Mouse (Mus musculus): ENCODE results near the gene Ap3d1. TPM values are rescaled to one million over a fixed set of nuclear protein-coding genes. Genes with fewer than 3 reads are reported as not detected.
A peak's percentile ranks its signal among the peaks of the same experiment; 100 is the strongest.

The Ap3d1 gene
- polyA plus RNA-seq, 1 experiment from 2014 or later = 69.3 TPM

GRCm38 (mm10) chr10:80665459-80665858 lies 76.6 kb downstream of the Ap3d1 start:
- WGBS = 77% methylated on average over 4 of the region's 4 CpGs
- H3K27me3 ChIP-seq (ENCODE audit: control insufficient read depth, insufficient read depth, low read length) = no peaks in the 10 kb centered on the region
- DNase-seq (ENCODE audit: low spot score) (no peak), ATAC-seq (ENCODE audit: insufficient read depth, low FRiP score, low TSS enrichment) (no peak)
- peaks cover 29% of the 10 kb centered on the region for H3K36me3 ChIP-seq (ENCODE audit: control insufficient read depth, insufficient read depth, low read length)
- H3K9ac ChIP-seq (ENCODE audit: low read length) = no peak overlapping the region
- H3K4me2 ChIP-seq (ENCODE audit: low read depth) = no peak overlapping the region
- no peaks in the 10 kb centered on the region for H3K9me3 ChIP-seq (ENCODE audit: control insufficient read depth, low read length)
- no peak overlapping the region for H3K27ac ChIP-seq (ENCODE audit: low read depth, low read length)
- 0 out of 2 replicates have a peak, but pooled peaks cover 4% of the 10 kb centered on the region for H3K4me1 ChIP-seq (ENCODE audit: control insufficient read depth, insufficient read depth, low read length)
- H3K4me3 ChIP-seq (ENCODE audit: low read depth, low read length) = no peak overlapping the region

DNA sequence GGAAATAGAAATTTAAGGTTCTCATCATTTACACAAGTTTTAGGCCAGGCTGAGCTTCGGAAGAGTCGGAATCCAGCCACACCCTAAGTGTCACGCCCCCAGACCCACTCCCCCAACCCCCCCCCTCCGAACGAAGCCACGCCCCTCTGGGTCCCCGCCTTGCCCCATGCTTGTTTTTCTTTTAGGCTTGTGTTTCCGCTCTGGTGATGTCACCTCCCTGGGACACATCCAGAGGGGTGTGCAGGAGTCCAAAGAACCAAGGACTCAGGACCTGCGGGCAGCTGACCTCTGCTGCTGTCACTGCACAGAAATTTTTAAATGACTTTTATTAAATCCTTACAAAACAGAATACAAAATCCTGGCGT lies 77.1 kb downstream of the Ap3d1 start:
- no peak for ATAC-seq (ENCODE audit: insufficient read depth, low FRiP score, low TSS enrichment)
- H3K27me3 ChIP-seq (ENCODE audit: control insufficient read depth, insufficient read depth, low read length) = no peaks in the 10 kb centered on the region
- 21% methylated on average over 10 of the region's 10 CpGs for WGBS
- H3K4me1 ChIP-seq (ENCODE audit: control insufficient read depth, insufficient read depth, low read length) = 0 out of 2 replicates have a peak, but pooled peaks cover 4% of the 10 kb centered on the region
- no peak overlapping the region for H3K4me3 ChIP-seq (ENCODE audit: low read depth, low read length)
- H3K9ac ChIP-seq (ENCODE audit: low read length) = no peak overlapping the region
- H3K4me2 ChIP-seq (ENCODE audit: low read depth) = no peak overlapping the region
- peaks cover 29% of the 10 kb centered on the region for H3K36me3 ChIP-seq (ENCODE audit: control insufficient read depth, insufficient read depth, low read length)
- no peak for DNase-seq (ENCODE audit: low spot score)
- H3K9me3 ChIP-seq (ENCODE audit: control insufficient read depth, low read length) = no peaks in the 10 kb centered on the region
- no peak overlapping the region for H3K27ac ChIP-seq (ENCODE audit: low read depth, low read length)

DNA sequence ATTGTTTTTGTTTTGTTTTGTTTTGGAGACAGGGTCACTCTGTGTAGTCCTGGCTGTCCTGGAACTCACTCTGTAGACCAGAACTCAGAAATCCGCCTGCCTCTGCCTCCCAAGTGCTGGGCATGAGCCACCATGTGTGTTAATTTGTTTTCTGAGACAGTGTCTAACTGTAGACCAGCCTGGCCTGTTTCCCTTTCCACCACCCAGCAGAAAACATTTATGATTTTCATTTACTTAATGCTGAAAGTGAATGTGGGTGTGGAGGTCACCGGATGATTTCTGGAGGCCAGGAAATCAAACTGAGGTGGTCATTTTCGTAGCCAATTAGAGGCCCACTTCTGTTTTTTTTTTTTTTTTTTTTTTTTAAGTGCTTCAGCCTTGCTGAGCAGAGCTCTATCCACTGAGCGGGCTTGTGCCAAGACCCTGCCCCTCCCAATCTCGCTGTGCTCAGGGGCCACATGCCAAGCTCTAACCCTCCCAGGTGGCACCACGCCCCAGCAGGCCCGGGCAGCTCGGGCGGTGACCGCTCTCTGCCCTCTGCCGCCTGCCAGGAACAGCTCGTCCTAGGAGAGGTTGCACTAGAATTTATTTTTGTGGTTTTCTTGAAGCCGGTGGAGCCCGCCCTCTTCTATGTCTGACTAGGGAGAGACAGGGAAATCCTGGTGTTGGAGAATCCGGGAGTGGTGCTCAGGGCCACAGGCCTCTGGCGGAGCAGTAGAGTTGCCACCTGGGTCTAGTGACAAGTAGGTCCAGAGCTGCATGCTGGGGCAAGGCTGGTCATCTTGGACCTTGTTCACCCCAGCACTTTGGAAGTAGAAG lies 77.7 kb downstream of the Ap3d1 start:
- Histone ChIP-seq H3K4me2 (ENCODE audit: low read depth) (no peak overlapping the region), H3K4me1 (ENCODE audit: control insufficient read depth, insufficient read depth, low read length) (0 out of 2 replicates have a peak, but pooled peaks cover 4% of the 10 kb centered on the region), H3K36me3 (ENCODE audit: control insufficient read depth, insufficient read depth, low read length) (peaks cover 26% of the 10 kb centered on the region), H3K27ac (ENCODE audit: low read depth, low read length) (no peak overlapping the region), H3K4me3 (ENCODE audit: low read depth, low read length) (no peak overlapping the region), H3K9ac (ENCODE audit: low read length) (no peak overlapping the region; the same call in 1 of the 2 replicates), H3K9me3 (ENCODE audit: control insufficient read depth, low read length) (no peaks in the 10 kb centered on the region), H3K27me3 (ENCODE audit: control insufficient read depth, insufficient read depth, low read length) (no peaks in the 10 kb centered on the region)
- no peak for DNase-seq (ENCODE audit: low spot score)
- ATAC-seq (ENCODE audit: insufficient read depth, low FRiP score, low TSS enrichment) = no peak
- 45% methylated on average over 16 of the region's 16 CpGs for WGBS

GRCm38 (mm10) chr10:80663485-80664196 lies 78.4 kb downstream of the Ap3d1 start:
- H3K9ac ChIP-seq (ENCODE audit: low read length) = no peak overlapping the region
- no peak for DNase-seq (ENCODE audit: low spot score)
- 0 out of 2 replicates have a peak, but pooled peaks cover 4% of the 10 kb centered on the region for H3K4me1 ChIP-seq (ENCODE audit: control insufficient read depth, insufficient read depth, low read length)
- no peak overlapping the region for H3K4me3 ChIP-seq (ENCODE audit: low read depth, low read length)
- H3K9me3 ChIP-seq (ENCODE audit: control insufficient read depth, low read length) = no peaks in the 10 kb centered on the region
- no peak for ATAC-seq (ENCODE audit: insufficient read depth, low FRiP score, low TSS enrichment)
- H3K36me3 ChIP-seq (ENCODE audit: control insufficient read depth, insufficient read depth, low read length) = peaks cover 19% of the 10 kb centered on the region
- no peaks in the 10 kb centered on the region for H3K27me3 ChIP-seq (ENCODE audit: control insufficient read depth, insufficient read depth, low read length)
- no peak overlapping the region for H3K4me2 ChIP-seq (ENCODE audit: low read depth)
- no peak overlapping the region for H3K27ac ChIP-seq (ENCODE audit: low read depth, low read length)
- 50% methylated on average over 5 of the region's 5 CpGs for WGBS

DNA sequence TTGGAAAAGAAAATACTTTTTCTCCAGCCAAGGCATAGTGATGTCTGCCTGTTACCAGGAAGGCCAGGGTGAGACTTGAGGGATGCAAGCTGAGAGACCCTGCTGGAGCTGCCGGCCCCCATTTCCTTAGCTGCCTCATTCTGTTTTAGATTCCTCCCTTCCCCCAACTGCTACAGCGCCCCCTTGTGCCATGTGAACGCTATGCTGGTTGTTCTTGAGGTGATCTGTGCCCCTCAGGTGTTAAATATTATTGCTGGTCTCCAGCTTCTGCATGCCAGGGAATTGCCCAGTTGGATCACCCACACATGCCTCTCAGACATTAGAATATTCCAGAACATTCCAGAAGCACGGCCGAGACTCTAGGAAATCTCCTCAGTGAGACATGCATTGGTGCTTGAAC lies 80.9 kb downstream of the Ap3d1 start:
- Histone ChIP-seq H3K9me3 (ENCODE audit: control insufficient read depth, low read length) (no peaks in the 10 kb centered on the region), H3K4me2 (ENCODE audit: low read depth) (no peak overlapping the region), H3K4me1 (ENCODE audit: control insufficient read depth, insufficient read depth, low read length) (0 out of 2 replicates have a peak, but pooled peaks cover 4% of the 10 kb centered on the region), H3K4me3 (ENCODE audit: low read depth, low read length) (no peak overlapping the region), H3K27ac (ENCODE audit: low read depth, low read length) (no peak overlapping the region), H3K36me3 (ENCODE audit: control insufficient read depth, insufficient read depth, low read length) (no peaks in the 10 kb centered on the region), H3K9ac (ENCODE audit: low read length) (no peak overlapping the region), H3K27me3 (ENCODE audit: control insufficient read depth, insufficient read depth, low read length) (no peaks in the 10 kb centered on the region)
- 36% methylated on average over 5 of the region's 5 CpGs for WGBS
- DNase-seq (ENCODE audit: low spot score) (peak; percentile 47), ATAC-seq (ENCODE audit: insufficient read depth, low FRiP score, low TSS enrichment) (no peak)

- Histone ChIP-seq H3K9ac (ENCODE audit: low read length) (no peak overlapping the region), H3K27ac (ENCODE audit: low read depth, low read length) (no peak overlapping the region), H3K4me2 (ENCODE audit: low read depth) (no peak overlapping the region), H3K4me1 (ENCODE audit: control insufficient read depth, insufficient read depth, low read length) (peaks cover 8% of the 10 kb centered on the region), H3K27me3 (ENCODE audit: control insufficient read depth, insufficient read depth, low read length) (no peaks in the 10 kb centered on the region), H3K36me3 (ENCODE audit: control insufficient read depth, insufficient read depth, low read length) (no peaks in the 10 kb centered on the region), H3K4me3 (ENCODE audit: low read depth, low read length) (no peak overlapping the region), H3K9me3 (ENCODE audit: control insufficient read depth, low read length) (no peaks in the 10 kb centered on the region)
- no peak for ATAC-seq (ENCODE audit: insufficient read depth, low FRiP score, low TSS enrichment)
- peak; percentile 76 for DNase-seq (ENCODE audit: low spot score)
- 19% methylated on average over 10 of the region's 10 CpGs for WGBS
Measured at GRCm38 (mm10) chr10:80659213-80659612, 82.9 kb downstream of the Ap3d1 start.

DNA sequence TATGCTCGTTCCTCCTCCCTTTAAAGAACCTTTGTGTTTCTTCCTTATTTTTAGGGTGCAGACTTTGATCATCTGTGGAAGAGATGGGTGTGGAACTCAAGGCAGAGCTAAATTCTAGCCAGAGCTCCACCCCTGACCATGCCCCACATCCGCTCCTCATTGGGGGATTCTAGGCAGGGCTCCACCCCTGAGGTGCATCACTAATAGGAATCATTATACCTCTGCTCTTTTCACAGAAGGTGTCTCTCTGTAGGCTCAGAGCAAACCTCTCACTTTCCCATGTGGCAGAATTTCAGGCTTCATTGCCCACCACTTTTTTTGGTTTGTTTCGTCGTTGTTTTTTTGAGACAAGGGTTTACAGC lies 83.2 kb downstream of the Ap3d1 start:
- peaks cover 8% of the 10 kb centered on the region for H3K4me1 ChIP-seq (ENCODE audit: control insufficient read depth, insufficient read depth, low read length)
- no peak for ATAC-seq (ENCODE audit: insufficient read depth, low FRiP score, low TSS enrichment)
- no peak overlapping the region for H3K9ac ChIP-seq (ENCODE audit: low read length)
- no peak overlapping the region for H3K4me2 ChIP-seq (ENCODE audit: low read depth)
- no peaks in the 10 kb centered on the region for H3K27me3 ChIP-seq (ENCODE audit: control insufficient read depth, insufficient read depth, low read length)
- no peaks in the 10 kb centered on the region for H3K36me3 ChIP-seq (ENCODE audit: control insufficient read depth, insufficient read depth, low read length)
- no peak overlapping the region for H3K27ac ChIP-seq (ENCODE audit: low read depth, low read length)
- H3K4me3 ChIP-seq (ENCODE audit: low read depth, low read length) = no peak overlapping the region
- DNase-seq (ENCODE audit: low spot score) = no peak
- 69% methylated on average over 4 of the region's 4 CpGs for WGBS
- H3K9me3 ChIP-seq (ENCODE audit: control insufficient read depth, low read length) = no peaks in the 10 kb centered on the region

GRCm38 (mm10) chr10:80658194-80658840 lies 83.7 kb downstream of the Ap3d1 start:
- Histone ChIP-seq H3K27ac (ENCODE audit: low read depth, low read length) (no peak overlapping the region), H3K9me3 (ENCODE audit: control insufficient read depth, low read length) (no peaks in the 10 kb centered on the region), H3K27me3 (ENCODE audit: control insufficient read depth, insufficient read depth, low read length) (no peaks in the 10 kb centered on the region), H3K4me1 (ENCODE audit: control insufficient read depth, insufficient read depth, low read length) (peaks cover 8% of the 10 kb centered on the region), H3K4me3 (ENCODE audit: low read depth, low read length) (no peak overlapping the region), H3K9ac (ENCODE audit: low read length) (no peak overlapping the region), H3K4me2 (ENCODE audit: low read depth) (no peak overlapping the region), H3K36me3 (ENCODE audit: control insufficient read depth, insufficient read depth, low read length) (no peaks in the 10 kb centered on the region)
- DNase-seq (ENCODE audit: low spot score) = no peak
- 85% methylated on average over 14 of the region's 14 CpGs for whole genome bisulfite sequencing
- no peak for ATAC-seq (ENCODE audit: insufficient read depth, low FRiP score, low TSS enrichment)
